Mouse (Mus musculus): ENCODE measurements at regions not wholly inside any gene's neighbourhood (a gene's known extent, or its start where the extent isn't known, plus 50 kb on each side); places are given as distances from the start of the nearest gene placed in this dataset.

DNA sequence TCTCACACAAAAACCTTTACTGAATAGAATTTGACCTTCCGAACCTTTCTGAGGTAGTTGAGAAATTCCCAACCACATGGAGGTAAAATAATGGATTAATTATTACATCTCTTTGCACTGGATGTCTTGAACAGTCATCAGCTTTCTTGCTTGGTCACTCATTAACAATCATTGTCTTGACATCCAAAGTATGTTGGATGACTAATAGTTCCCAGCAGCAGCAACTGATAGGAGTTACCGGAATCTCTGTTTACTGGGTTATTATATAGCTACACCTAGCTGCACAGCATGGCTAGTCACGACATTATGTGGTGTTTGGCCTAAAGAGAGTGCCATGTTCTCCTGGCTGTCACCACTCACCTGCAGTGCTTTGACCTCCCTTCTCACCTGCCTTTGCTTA, 234.9 kb upstream of the Zpld1 start:
- TF ChIP-seq CTCF (IDR thresholded peaks at IDR 0.05; ENCODE audit: low read depth) (peak; percentile 41; the same call in 1 of the 2 replicates), EP300 (optimal IDR thresholded peaks at IDR 0.05) (no peak)
